Mouse (Mus musculus) urinary bladder, postnatal 10 days (tissue): ENCODE results near the gene Vmo1.
"Not testable (repeated sequence)": the region's sequence is repeated elsewhere in the genome, so short reads cannot be mapped to it uniquely, and the experiment has no call there.

Source experiments
- DNase-seq: peaks from one replicate; pipeline ENCODE4 v3.0.0; 2022; ENCODE audit warnings: low spot score

Gene Vmo1

DNA sequence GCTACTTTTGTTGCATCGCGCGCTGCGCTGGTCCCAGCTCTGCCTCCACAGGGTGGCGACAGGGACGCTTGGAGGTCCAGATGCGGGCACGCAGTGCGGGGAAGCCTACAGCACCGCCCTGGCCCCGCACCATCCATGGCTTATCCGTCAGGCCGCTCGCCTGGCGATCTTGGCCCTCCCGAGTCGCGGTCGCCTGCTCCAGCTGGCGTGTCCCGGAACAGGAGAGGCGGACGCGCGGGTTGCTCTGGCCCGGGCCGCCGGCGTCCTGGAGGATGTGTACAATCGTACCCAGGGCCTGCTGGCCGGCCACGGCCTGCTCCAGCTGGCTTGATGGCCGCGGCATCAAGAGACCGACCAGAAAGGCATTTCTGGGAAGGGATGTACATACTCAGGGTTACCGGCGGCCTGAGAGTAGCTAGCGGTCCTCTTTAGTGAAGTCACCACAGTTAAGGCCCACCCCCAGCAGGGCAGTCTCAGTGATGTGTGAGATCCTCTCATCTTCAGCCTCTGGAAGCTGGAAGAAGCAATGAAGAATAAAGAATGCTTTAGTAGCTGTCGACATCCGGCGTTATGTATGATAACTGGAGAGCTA lies 5.9 kb upstream of the Vmo1 start:
- no peak for DNase-seq

DNA sequence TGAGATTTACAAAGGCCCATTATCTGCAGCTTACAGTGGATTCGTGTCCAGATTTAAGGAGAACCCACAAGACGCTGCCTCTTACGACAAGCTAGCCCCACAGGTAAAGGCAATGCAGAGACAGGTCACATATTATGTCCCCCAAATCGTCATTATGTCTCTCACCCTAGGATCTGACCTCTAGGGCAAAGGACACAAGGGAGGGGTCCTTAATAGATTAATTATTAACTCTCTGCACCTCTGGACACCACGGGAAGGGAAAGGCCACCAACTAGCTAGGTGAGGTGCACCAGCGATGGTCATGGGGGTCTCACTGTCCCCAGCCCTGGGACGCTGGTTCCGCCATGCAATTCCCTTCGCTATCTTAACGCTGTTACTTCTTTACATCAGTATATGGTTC lies 4.5 kb upstream of the Vmo1 start, which contains the start of gene Gltpd2:
Gene Gltpd2 (plus strand): TSS at position 274 of the 400 bp plus-strand sequence.
- no peak for DNase-seq

DNA sequence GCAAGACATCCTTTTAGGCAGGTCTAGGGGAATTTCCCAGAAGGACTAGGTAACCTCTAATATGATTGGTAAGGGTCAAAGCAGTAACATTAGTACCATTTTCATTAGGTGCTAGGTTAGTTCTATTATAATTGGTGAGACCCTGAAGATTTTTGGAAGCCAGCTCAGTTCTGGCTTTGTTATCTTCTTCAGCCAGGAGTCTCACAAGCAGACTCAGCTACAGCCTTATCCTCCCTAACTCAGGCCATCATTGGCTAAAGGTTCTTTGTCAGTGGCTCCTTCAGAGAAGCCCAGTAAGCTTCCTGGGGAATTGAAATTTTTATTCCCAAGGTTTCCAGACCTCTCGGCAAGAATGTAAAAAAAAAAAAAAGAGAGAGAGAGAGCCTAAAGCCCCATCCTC lies 4.0 kb upstream of the Vmo1 start:
- no peak for DNase-seq

DNA sequence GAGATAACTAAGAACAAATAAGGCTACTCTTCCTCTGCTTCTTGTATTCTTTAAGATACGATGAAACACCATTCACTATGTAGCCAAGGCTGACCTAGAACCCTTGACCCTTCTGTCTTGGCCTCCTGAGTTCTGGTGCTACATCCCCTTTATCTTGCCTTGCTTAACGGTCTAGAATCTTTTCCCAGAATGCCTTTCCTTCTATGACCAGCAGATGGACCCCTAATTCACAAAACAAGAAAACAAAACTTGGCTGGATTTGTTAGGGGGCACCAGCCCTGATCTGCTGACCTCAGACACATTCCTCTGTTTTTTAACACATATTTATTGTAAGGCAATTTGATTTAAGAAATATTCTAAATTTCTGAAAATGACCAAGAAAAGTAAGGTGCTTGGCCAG lies 1.9 kb upstream of the Vmo1 start:
- no peak for DNase-seq

DNA sequence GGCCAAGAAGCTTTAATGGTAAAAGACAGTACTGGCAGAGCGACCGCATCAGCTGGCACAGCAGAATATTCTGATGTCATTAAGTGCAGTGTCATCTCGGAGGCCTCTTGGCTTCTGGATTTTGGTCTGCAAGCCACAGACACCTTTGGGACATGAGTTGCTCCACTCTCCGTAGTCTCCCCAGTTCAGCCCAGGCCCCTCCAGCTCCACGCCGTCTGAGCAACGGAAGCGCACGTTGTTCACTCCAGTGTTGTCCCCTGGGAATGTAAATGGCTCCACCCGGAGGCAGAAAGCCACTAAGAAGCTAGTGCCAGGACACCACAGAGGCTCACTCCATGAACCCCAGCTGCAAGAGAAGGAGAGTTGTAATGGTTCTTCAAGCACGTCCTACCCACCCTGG lies 896 bp downstream of the Vmo1 start:
- no peak for DNase-seq

DNA sequence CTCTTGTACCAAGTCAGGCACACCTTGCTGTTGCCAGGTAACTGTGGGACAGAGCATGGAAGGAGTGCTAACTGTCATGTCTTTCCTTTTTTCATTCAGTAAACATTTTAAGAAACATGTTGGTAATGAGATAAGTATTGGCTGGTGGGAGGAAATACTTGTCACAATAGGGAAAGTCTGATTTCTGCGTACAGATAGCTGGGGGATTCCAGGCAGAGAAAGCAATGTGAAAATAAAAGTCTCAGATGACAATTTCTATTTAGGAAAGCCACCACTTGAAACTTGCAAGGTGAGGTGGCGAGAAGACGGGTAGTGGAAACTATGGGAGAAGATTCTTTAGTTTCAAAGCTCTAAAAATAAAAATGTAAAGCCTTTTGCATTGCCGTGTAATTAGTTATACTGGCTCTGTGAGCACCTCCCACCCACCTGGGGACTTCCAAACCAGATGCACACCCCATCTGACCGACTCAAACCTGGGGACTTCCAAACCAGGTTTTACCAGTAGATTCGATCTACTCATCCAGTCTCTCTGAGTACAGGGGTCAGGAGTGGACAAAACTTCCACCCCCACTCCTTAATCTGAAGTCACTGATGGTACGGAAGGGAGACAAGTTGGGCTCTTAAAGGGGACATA lies 1.6 kb downstream of the Vmo1 start:
- no peak for DNase-seq

DNA sequence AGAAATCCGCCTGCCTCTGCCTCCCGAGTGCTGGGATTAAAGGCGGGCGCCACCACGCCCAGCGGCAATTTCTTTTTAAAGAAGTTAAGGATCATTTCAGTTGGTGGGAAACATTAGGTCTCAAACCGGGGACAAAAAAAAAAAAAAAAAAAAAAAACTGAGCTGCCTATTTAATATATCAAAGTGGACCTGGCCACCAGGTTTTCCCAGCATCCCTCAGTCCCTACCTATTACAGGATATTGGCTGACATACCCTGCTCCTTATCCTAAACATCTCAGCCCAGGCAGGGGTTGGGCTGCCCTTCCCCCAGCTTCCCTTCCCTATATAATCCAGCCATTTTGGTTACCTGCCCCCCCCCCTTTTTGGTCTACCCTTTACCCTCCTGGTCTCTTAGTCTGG lies 2.6 kb downstream of the Vmo1 start:
- DNase-seq, result no peak

DNA sequence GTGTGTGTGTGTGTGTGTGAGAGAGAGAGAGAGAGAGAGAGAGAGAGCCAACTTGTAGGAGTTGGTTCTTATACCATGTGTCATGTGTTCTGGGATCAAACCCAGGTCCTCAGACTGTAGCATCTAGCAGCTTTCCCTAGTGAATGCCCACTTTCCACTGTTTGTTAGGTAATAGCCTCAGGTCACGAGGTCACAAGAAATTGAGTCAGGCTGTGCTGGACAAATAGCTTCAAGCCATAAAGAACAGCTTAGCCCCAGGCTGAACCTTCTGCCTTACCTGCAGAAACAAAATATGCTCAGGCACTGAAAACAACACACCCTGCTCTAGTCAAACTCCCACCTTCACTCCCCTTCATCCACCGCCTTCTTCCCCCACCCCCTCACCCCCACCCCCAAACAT lies 3.2 kb downstream of the Vmo1 start:
- DNase-seq, result no peak

DNA sequence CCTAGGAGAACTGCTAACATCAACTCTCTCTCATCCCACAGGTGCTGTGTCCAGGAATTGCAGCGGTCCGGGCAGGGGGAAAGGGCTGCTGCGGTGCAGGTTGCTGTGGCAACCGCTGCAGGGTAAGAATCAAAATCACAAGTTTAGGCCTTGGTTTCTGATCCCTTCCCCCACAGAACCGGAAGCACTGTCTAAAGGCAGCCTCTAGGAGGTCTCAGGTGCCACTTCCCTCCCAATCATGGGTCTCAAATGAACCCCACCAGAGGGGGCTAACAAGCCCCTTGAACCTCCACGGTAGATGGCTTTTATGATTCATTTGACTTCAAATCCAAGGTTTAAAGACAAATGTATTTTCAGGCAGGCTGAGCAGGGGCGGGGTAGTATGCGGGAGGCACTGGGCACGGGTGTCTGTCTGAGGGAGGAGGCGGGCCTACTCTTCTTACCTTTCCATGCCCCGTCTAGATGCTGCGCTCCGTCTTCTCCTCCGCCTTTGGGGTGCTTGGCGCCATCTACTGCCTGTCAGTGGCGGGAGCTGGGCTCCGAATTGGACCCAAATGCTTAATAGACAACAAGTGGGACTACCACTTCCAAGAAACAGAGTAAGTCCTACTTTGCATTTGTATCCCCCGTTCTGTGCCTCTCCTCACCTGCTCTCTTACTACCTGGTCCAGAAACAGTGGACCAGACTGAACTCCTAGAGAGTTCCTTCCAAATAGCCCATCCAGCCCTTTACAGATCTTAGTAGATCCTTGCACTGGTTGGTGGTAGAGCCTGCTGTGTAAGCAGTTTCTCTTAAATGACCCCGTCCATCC lies 4.5 kb downstream of the Vmo1 start:
- no peak for DNase-seq

DNA sequence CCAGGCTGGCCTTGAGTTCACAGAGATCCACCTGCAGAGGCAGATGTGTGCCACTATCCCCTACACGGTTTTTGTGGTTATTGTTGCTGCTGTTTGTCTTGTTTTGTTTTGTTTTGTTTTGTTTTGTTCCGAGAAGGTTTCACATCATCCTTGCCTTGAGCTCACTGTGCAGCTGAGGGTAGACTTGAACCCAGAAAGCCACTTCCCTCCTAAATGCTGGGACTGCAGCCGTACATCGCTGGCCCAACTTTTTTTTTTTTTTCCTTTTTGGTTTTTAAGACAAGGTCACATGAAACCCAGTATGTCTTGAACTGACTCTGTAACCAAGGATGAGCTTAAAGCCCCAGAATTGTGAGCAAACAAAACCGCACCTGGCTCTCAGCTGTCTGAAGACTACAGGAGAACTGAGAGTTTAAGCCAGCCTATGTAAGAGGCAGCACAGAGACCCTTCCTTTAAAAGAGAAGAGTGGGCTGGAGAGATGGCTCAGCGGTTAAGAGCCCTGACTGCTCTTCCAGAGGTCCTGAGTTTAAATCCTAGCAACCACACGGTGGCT lies 7.4 kb downstream of the Vmo1 start:
- DNase-seq, result no peak

DNA sequence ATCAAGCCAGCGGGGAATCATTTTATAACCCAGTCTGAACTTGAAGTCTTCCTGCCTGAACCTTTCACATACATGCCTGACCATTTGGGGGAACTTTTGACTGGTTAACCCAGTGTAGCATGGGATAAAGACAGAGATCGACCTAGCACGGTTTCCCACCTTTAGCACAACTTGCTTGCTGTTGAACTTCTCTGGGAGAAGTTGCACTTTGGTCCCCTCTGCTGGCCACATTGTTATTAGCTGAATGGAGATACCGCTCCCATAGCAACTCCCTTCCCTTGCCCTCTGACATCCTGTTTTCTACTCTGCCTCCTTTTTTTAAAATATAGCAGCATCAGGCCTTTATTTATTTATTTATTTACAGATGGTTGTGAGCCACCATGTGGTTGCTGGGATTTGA lies 8.0 kb downstream of the Vmo1 start:
- peak; percentile 42 for DNase-seq

DNA sequence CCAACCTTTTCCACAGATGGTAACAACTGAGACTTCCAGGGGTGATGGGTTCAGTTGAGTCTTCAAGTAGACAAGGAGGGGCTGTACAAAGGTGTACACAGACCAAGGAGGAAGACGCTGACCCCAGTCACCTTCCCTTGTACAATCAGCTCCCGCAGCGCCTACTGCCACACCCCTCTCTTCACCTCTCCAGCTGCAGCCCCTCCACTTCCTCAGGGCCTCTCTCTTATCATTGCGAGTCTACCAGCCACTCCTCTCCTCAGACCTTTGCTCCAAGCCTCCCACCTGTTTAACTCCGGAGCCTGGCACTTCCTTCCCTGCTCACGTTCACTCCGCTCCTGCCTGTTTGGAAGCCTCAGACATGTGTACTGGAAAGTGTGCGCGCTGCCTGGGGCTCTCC lies 9.4 kb downstream of the Vmo1 start, which contains the start of gene Tm4sf5:
Gene Tm4sf5 (plus strand): TSS at position 275 of the 400 bp plus-strand sequence.
- DNase-seq, result no peak

DNA sequence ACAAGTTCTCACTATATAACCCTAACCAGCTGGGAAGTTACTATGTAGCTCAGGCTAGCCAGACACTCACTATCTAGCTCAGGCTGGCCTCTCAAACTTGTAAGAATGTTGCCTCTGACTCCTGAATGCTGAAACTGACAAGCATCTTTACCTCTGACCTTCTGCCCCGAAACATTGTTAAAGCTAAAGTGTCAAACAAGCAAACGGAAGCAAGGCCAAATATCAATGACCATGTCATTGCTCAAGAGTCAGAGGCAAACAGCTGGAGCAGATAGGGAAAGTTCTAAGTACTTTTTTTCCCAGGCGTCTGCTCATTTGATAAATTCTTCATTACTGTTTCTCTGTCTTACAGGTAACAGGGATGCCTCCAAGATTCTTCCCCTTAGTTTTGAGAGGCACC lies 12.4 kb downstream of the Vmo1 start:
- no peak for DNase-seq

DNA sequence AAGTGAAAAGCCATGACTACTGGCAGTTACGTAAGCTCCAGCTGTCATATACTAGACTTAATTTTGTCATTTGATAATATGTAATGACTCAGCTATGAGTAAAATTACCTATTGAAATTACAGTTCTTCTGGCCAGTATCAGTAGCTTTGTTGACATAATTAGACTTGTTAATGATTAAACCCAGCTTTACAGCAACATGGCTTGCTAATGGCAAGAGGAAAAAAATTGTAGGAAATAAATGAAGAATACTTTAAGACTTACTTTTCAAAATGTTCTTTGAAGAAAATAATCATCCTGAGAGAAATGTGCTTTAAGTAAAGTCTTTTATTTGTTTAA lies 14.0 kb downstream of the Vmo1 start:
- DNase-seq, result no peak

DNA sequence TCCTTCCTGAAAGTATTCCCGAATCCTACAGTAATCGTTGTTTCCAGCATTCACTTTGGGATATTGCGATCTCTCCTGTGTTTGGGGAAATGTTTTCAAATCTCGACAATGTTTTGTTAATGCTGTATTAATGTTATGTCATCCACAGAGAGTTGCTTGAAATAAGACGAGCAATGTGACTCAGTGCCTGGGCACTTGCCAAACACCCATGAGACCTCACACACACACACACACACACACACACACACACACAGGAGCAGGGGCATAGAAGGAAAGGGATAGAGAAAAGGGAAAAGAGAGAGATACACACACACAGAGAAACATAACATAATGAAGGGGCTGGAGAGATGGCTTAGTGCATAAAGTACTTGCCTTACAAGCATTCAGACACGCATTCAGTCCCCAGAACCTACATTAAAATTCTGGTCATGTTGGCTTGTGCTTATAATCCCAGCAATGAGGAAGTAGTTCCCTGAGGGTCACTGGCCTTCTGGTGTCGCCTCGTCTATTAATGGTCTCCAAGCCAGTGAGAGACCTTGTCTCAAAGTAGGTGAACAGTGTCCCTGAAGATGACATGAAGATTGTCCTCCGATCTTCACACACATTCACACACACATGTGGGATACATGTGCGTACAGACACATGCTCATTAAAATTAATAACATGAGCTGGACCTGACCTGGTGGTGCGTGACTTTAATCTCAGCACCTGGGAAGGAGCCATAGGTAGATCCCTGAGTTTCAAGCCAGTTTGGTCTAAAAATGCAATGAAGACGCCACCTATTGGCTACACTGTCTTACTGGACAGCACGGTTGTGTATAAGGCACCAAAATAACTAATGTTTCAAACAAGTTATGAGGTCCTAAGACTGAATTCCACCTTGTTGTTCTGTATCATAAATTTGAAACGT lies 14.6 kb downstream of the Vmo1 start:
- DNase-seq, result no peak

DNA sequence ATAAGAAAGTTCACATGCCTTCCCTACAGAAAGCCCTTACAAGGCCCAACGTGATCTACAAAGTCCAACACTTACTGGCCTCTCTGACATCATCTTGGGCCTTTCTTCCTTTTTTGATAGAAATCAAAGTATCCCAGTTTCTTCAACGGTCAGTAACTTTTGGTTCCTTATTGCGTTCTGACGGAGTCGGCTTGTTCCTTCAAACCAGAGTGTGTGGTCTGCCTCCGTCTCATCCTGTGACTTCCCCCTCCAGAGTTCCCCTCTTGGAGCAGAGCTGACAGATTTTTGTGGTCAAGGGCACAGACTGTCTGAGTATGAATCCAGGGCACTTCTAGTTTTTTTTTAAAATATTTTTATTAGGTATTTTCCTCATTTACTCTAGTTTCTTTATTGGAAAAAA lies 24.7 kb downstream of the Vmo1 start:
- no peak for DNase-seq

DNA sequence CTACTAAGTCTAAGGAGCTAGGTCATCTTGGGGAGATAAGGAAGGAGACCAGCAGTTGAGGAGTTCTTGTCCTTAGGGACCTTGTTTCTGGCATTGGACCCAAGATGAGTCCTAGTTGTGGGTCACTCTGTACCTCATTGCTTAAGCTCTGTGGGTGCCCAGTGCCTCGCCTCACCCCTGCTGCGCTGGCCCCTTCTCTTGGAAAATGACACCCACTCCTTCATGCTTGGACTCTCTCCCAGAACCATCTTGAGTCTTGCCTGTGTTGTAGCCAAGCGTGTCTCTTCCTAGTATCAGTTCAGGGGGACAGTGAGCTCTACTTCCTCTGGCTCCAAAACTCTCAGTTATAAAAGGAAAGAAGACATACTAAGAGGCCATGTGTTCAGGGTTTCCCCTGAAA lies 25.3 kb downstream of the Vmo1 start:
- no peak for DNase-seq

DNA sequence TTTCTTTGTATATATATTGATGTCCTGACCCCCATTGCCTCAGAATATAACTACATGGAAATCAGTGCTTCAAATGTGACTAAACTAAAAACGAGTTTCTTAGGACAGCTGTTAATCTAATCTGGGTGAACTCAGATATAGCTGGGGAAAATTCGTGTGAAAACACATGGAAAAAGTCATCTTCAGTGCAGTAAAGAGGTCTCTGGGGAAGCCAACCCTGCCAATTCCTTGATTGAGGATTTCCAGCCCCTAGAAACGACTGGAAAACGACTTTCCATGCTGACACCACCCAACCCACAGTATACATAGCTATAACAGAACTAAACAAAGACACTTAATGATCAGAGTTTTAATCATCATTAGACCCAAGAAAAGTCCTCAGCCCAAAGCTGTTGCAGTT lies 26.6 kb downstream of the Vmo1 start:
- DNase-seq, result no peak

DNA sequence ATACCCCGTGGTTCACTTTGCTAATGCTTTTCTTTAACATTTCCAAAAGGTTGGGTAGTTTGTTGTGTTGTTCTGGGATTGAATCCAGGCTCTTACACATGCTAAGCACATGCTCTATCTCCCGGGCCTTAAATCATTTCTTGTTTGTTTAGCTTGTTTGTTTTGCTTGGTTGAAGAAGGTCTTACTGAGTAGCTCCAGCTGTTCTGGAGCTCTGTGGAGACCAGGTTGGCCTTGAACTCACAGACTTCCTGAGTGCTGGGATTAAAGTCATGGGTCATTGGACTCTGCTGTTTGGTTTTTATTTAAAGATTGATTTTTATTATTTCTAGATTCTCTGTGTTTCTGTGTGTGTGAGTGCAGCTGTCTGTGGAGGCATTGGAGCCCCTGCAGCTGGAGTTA lies 28.9 kb downstream of the Vmo1 start:
- DNase-seq, result no peak

DNA sequence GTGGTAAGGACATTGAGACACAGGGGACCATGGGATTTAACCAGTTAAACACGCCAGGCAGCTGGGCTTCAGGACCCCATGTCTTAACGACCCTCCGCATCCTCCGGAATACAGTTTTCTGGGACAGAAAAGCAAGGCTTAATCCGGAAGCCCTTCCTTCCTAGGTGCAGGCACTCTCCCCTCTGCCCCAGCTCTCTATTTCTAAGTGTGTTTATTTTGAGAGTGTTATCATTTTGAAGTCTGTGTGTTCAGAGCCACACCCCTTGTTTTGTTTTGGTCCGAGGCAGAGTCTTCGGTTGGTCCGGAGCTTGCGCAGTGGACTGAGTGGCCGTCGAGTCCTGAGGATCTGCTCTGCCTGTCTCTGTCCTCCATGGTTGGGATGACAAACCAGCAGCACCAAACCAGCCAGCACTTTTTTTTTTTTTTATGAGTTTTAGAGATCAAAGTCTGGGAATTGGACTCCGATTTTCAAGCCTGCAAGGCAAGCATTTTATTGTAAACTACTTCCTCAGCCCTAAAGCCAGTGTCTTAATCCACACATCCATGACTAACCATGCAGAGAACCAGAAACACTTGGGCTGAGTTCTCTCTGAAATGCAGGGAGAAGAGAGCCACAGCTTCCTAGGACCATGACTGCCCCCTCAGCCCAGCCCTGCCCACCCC lies 39.4 kb downstream of the Vmo1 start:
- no peak for DNase-seq

DNA sequence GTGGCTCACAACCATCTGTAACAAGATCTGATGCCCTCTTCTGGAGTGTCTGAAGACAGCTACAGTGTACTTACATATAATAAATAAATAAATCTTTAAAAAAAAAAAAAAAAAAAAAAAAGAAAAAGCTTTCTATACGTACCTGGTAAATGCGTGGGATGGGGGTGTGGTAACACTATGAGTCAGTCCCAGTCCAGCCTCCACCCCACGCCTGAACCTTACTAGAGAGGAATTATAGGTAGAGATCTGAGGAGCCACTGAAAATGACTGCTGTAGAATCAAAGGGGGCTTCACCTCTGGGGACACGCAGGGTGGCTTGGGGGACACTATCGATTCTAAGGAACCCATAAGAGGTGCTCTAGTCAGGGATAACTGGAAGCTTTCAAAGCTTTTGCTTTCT lies 41.1 kb downstream of the Vmo1 start:
- not testable (repeated sequence) for DNase-seq

DNA sequence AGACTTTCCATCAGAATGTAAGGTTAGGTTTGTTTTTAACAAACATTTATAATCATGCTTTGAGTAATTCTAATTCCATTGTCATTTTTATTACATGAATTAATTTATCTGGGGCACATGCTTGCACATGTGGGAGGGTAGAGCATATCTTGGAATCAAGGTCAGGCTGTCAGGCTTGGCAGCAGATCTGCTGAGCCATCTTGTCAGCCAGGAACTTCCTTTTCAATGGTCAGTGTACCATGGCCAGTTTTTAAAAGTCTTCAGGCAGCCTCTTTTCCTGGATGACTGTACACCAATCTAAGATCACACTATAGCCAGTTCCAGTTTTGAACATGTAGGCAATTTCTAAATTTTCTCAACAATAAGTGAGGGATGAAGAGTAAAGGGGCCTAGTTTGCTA lies 41.7 kb downstream of the Vmo1 start:
- DNase-seq, result no peak
